Mouse (Mus musculus): ENCODE results near the gene Mrps23. TPM values are rescaled to one million over a fixed set of nuclear protein-coding genes. Genes with fewer than 3 reads are reported as not detected.
A peak's percentile ranks its signal among the peaks of the same experiment; 100 is the strongest.

Gene Mrps23
- polyA plus RNA-seq, 1 experiment from 2014 or later, result 55.5 TPM

DNA sequence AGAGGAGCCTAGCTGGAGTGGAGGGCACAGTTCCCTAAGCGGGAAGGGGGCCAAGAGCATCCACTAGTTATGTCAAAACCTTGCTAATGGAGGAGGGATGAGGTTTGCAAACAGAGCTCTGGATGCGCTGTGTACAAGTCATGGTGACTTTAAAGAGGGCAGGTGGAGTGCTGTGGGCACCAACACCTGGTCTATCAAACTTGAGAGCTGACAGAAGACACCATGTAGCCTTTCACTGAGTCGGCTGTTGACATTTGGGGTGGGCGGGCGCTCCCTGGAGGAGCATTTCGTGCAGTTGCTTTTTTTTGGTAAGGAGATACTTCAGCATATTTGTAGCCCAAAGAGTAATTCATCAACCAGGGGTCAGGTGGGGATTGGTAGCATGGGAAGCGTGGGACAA is 47.1 kb downstream of the Mrps23 start:
- Histone ChIP-seq H3K27ac (ENCODE audit: low read length) (no peak overlapping the region), H3K9ac (ENCODE audit: low read length) (no peak overlapping the region), H3K4me1 (replicated peaks; ENCODE audit: control insufficient read depth, insufficient read depth, low read length) (peaks cover 9% of the 10 kb centered on the region; the same call in 1 of the 2 replicates), H3K4me3 (ENCODE audit: low read length) (no peak overlapping the region), H3K27me3 (ENCODE audit: control insufficient read depth, insufficient read depth, low read depth, low read length) (no peaks in the 10 kb centered on the region), H3K9me3 (ENCODE audit: control insufficient read depth, low read length) (no peaks in the 10 kb centered on the region), H3K36me3 (ENCODE audit: control insufficient read depth, insufficient read depth, low read length) (no peaks in the 10 kb centered on the region), H3K4me2 (ENCODE audit: low read depth, low read length) (no peak overlapping the region)
- no peak for ATAC-seq (ENCODE audit: low read depth)
- 61% methylated on average over 7 of the region's 7 CpGs for WGBS

DNA sequence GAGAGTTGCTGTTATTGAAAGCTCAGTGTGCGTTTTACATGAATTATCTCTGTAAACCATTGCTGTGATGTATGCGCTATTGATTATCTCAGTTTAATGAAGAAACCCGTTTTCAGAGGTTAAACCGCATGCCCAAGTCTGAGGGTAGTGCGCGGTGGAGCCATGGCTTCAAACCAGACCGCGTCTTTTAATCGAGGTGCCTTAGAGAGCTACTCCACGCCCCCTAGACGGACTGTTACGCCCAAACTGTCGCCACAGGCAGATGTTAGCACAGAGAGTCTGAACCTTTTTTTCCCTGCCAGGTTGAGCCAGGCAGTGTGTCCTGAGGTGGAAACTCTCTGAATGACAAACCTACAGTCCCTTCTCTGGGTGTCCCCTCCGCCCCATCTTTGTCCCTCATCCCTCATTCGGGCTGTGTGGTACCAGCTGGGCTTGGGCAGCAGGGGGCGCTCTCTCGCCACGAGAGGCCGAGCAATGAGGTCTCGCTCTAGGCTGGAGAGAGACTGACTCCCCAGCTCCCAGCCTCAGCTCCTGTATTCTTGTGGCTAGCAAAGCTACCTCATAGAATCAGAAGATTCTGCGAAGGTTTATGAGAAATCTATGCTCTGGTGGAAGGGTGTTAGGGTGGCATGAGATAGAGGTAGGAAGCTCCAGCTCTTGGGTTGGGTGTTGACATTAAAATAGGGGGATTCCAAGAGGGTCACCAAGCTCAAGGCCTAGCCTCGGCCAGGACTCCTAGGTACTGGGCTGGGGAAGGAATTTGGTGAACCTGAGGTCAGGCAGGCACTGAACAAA is 48.0 kb downstream of the Mrps23 start:
- Histone ChIP-seq H3K27ac (ENCODE audit: low read length) (no peak overlapping the region), H3K27me3 (ENCODE audit: control insufficient read depth, insufficient read depth, low read depth, low read length) (no peaks in the 10 kb centered on the region), H3K4me1 (replicated peaks; ENCODE audit: control insufficient read depth, insufficient read depth, low read length) (peaks cover 9% of the 10 kb centered on the region; the same call in 1 of the 2 replicates), H3K9me3 (ENCODE audit: control insufficient read depth, low read length) (no peaks in the 10 kb centered on the region), H3K4me2 (ENCODE audit: low read depth, low read length) (peak overlapping the region; percentile 47), H3K36me3 (ENCODE audit: control insufficient read depth, insufficient read depth, low read length) (no peaks in the 10 kb centered on the region), H3K4me3 (ENCODE audit: low read length) (no peak overlapping the region; the same call in 1 of the 2 replicates), H3K9ac (ENCODE audit: low read length) (0 out of 2 replicates have a peak overlapping the region, but pooled peaks have one; percentile 18)
- ATAC-seq (ENCODE audit: low read depth), result peak; percentile 92
- 12% methylated on average over 22 of the region's 22 CpGs for WGBS

DNA sequence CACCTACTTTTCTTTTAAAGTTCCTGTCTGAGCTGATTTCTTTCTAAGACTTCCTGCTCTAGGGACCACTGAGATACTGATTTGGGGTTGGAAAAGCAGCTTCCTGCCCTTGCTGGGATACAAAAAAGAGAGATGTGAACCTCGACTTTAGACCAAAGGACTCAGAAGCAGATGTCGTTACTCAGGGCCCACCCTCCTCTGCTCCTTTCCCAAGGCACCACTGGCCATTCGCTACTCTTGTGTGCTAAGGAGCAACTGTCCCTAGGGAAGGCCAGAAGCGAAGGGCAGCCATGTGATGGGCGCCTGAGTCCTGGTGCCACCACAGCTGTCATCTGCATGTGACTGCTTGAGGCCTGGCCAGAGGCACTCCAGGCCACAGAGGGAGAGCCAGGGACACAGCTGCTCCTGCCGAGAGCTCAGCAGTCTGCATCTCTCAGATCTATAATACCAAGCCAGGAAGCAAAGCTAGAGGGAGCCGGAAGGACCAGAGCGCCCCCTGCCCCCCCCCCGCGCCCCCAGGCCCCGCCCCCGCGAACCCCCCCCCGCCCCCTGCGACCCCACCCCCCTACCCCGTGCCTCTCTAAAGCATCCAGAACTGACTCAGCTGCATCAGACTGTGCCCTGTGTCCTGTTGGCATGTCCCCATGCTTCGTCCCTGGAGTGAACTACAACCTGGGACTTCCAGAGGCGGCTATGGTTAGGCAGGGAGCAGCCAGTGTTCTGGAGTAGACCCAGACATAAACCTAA is 48.8 kb downstream of the Mrps23 start:
- 43% methylated on average over 8 of the region's 18 CpGs for WGBS
- Histone ChIP-seq H3K4me1 (replicated peaks; ENCODE audit: control insufficient read depth, insufficient read depth, low read length) (peaks cover 9% of the 10 kb centered on the region; the same call in 1 of the 2 replicates), H3K27ac (ENCODE audit: low read length) (no peak overlapping the region), H3K4me3 (ENCODE audit: low read length) (no peak overlapping the region), H3K36me3 (ENCODE audit: control insufficient read depth, insufficient read depth, low read length) (no peaks in the 10 kb centered on the region), H3K9ac (ENCODE audit: low read length) (0 out of 2 replicates have a peak overlapping the region, but pooled peaks have one; percentile 18), H3K4me2 (ENCODE audit: low read depth, low read length) (no peak overlapping the region), H3K9me3 (ENCODE audit: control insufficient read depth, low read length) (no peaks in the 10 kb centered on the region; the same call in 1 of the 2 replicates), H3K27me3 (ENCODE audit: control insufficient read depth, insufficient read depth, low read depth, low read length) (no peaks in the 10 kb centered on the region)
- peak; percentile 18; the same call in 1 of the 2 replicates for ATAC-seq (ENCODE audit: low read depth)

DNA sequence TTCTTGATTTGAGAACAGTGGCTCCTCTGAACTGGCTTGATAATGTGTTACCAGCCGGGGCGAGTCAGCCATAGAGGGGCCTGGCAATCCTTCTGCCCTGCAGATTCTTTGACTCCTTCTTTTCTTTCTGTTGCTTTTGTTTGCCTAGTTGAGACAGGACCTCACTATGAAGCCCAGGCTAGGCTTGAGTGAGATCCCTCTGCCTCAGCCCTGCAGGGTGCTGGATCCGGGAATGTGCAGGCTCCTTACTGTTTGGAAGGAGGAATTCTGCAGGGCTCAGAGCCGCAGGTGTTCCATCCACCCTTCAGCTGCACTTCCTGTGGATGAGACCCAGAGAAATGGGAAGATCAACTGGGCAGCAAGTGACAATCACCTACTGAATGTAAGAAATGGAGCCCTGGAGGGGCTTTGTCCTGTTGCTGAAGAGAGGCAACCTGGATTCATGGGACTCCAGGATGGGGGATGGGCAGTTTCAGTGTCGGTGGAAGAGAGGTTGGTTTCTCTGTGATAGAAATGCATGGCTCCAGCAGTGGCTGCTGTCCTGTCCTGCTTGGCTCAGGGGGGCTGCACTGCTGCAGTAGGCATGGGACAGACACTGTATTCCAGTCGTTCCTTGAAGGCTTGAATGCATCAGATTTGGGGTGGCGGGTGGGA is 49.5 kb downstream of the Mrps23 start:
- H3K9me3 ChIP-seq (ENCODE audit: control insufficient read depth, low read length), result no peaks in the 10 kb centered on the region; the same call in 1 of the 2 replicates
- no peak for ATAC-seq (ENCODE audit: low read depth)
- H3K36me3 ChIP-seq (ENCODE audit: control insufficient read depth, insufficient read depth, low read length), result no peaks in the 10 kb centered on the region
- H3K27me3 ChIP-seq (ENCODE audit: control insufficient read depth, insufficient read depth, low read depth, low read length), result no peaks in the 10 kb centered on the region
- WGBS, result 55% methylated on average over 7 of the region's 7 CpGs
- no peak overlapping the region for H3K4me3 ChIP-seq (ENCODE audit: low read length)
- H3K9ac ChIP-seq (ENCODE audit: low read length), result no peak overlapping the region
- no peak overlapping the region for H3K4me2 ChIP-seq (ENCODE audit: low read depth, low read length)
- H3K27ac ChIP-seq (ENCODE audit: low read length), result no peak overlapping the region
- H3K4me1 ChIP-seq (replicated peaks; ENCODE audit: control insufficient read depth, insufficient read depth, low read length), result peaks cover 9% of the 10 kb centered on the region; the same call in 1 of the 2 replicates

GRCm38 (mm10) chr11:88257700-88258099 is 53.5 kb downstream of the Mrps23 start:
- Histone ChIP-seq H3K4me3 (ENCODE audit: low read length) (no peak overlapping the region), H3K4me1 (replicated peaks; ENCODE audit: control insufficient read depth, insufficient read depth, low read length) (peaks cover 3% of the 10 kb centered on the region; the same call in 1 of the 2 replicates), H3K9me3 (ENCODE audit: control insufficient read depth, low read length) (peaks cover 3% of the 10 kb centered on the region), H3K27ac (ENCODE audit: low read length) (no peak overlapping the region), H3K4me2 (ENCODE audit: low read depth, low read length) (no peak overlapping the region), H3K27me3 (ENCODE audit: control insufficient read depth, insufficient read depth, low read depth, low read length) (no peaks in the 10 kb centered on the region), H3K36me3 (ENCODE audit: control insufficient read depth, insufficient read depth, low read length) (no peaks in the 10 kb centered on the region), H3K9ac (ENCODE audit: low read length) (no peak overlapping the region)
- 71% methylated on average over 4 of the region's 4 CpGs for WGBS
- no peak for ATAC-seq (ENCODE audit: low read depth)

- H3K4me3 ChIP-seq (ENCODE audit: low read length), result no peak overlapping the region
- ATAC-seq (ENCODE audit: low read depth), result no peak
- H3K27me3 ChIP-seq (ENCODE audit: control insufficient read depth, insufficient read depth, low read depth, low read length), result no peaks in the 10 kb centered on the region
- H3K9ac ChIP-seq (ENCODE audit: low read length), result no peak overlapping the region
- no peaks in the 10 kb centered on the region; the same call in 1 of the 2 replicates for H3K4me1 ChIP-seq (replicated peaks; ENCODE audit: control insufficient read depth, insufficient read depth, low read length)
- WGBS, result 82% methylated on average over 4 of the region's 4 CpGs
- peaks cover 3% of the 10 kb centered on the region for H3K9me3 ChIP-seq (ENCODE audit: control insufficient read depth, low read length)
- H3K27ac ChIP-seq (ENCODE audit: low read length), result no peak overlapping the region
- no peak overlapping the region for H3K4me2 ChIP-seq (ENCODE audit: low read depth, low read length)
- no peaks in the 10 kb centered on the region for H3K36me3 ChIP-seq (ENCODE audit: control insufficient read depth, insufficient read depth, low read length)
These were observed 54.0 kb downstream of the Mrps23 start for GRCm38 (mm10) chr11:88258212-88258611.

GRCm38 (mm10) chr11:88260463-88260862 is 56.3 kb downstream of the Mrps23 start:
- H3K4me3 ChIP-seq (ENCODE audit: low read length), result no peak overlapping the region
- 27% methylated on average over 7 of the region's 7 CpGs for WGBS
- H3K4me1 ChIP-seq (replicated peaks; ENCODE audit: control insufficient read depth, insufficient read depth, low read length), result no peaks in the 10 kb centered on the region; the same call in 1 of the 2 replicates
- no peak overlapping the region for H3K9ac ChIP-seq (ENCODE audit: low read length)
- H3K36me3 ChIP-seq (ENCODE audit: control insufficient read depth, insufficient read depth, low read length), result no peaks in the 10 kb centered on the region
- no peak for ATAC-seq (ENCODE audit: low read depth)
- H3K27me3 ChIP-seq (ENCODE audit: control insufficient read depth, insufficient read depth, low read depth, low read length), result no peaks in the 10 kb centered on the region
- H3K27ac ChIP-seq (ENCODE audit: low read length), result no peak overlapping the region
- H3K9me3 ChIP-seq (ENCODE audit: control insufficient read depth, low read length), result peaks cover 3% of the 10 kb centered on the region
- H3K4me2 ChIP-seq (ENCODE audit: low read depth, low read length), result no peak overlapping the region

All from lung, embryonic 16.5 days (tissue).